Mouse (Mus musculus): ENCODE measurements around the gene Fxr2.

GRCm38 (mm10) chr11:69680136-69680855, 47.5 kb downstream of the Fxr2 start:
- TF ChIP-seq CTCF (conservative IDR thresholded peaks at IDR 0.05; ENCODE audit: low read length) (no peak), NANOG (IDR thresholded peaks at IDR 0.05; ENCODE audit: borderline replicate concordance, low read length) (no peak), POU5F1 (IDR thresholded peaks at IDR 0.05; ENCODE audit: borderline replicate concordance, low read length) (no peak)

All from E14TG2a.4 (cell line).